Mouse (Mus musculus): ENCODE measurements around the gene Mctp2. TPM values are rescaled to one million over a fixed set of nuclear protein-coding genes. Genes with fewer than 3 reads are reported as not detected.
"Not testable (repeated sequence)": the region's sequence is repeated elsewhere in the genome, so short reads cannot be mapped to it uniquely, and the experiment has no call there.

Gene Mctp2
- polyA plus RNA-seq, 1 experiment, result 0.64 TPM

DNA sequence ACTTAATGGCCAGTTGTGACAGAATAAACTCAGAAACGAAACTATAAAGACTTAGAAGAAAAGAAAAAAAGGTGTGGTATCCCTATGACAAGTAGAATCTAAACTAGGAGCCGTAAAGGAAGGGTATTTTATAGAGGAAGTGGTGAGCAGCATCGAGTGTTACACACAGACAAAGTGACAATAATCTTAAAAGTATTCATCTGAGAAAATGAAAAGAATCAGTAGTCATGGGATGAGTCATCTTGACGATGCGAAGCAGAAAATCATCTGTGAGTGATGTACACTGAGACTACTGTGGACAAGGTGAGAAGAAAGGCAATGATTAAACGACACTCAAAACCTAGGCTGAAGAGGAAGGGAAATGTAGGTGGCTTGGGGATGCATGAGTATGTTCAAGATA is 36.4 kb downstream of the Mctp2 start:
- no peaks in the 10 kb centered on the region for H3K27me3 ChIP-seq (ENCODE audit: control insufficient read depth, insufficient read depth, low read length)
- no peaks in the 10 kb centered on the region for H3K4me1 ChIP-seq (ENCODE audit: control insufficient read depth, insufficient read depth, low read length)
- 80% methylated on average over 6 of the region's 6 CpGs for WGBS
- TF ChIP-seq CTCF (IDR thresholded peaks at IDR 0.05; ENCODE audit: borderline replicate concordance, insufficient read depth, low read depth, low read length) (no peak), POLR2A (IDR thresholded peaks at IDR 0.05; ENCODE audit: borderline replicate concordance, insufficient read depth, low read length) (no peak)
- H3K4me3 ChIP-seq (replicated peaks; ENCODE audit: insufficient read depth, low read depth, low read length), result no peak overlapping the region
- no peak overlapping the region for H3K27ac ChIP-seq (ENCODE audit: insufficient read depth, low read length)
- DNase-seq, result no peak

DNA sequence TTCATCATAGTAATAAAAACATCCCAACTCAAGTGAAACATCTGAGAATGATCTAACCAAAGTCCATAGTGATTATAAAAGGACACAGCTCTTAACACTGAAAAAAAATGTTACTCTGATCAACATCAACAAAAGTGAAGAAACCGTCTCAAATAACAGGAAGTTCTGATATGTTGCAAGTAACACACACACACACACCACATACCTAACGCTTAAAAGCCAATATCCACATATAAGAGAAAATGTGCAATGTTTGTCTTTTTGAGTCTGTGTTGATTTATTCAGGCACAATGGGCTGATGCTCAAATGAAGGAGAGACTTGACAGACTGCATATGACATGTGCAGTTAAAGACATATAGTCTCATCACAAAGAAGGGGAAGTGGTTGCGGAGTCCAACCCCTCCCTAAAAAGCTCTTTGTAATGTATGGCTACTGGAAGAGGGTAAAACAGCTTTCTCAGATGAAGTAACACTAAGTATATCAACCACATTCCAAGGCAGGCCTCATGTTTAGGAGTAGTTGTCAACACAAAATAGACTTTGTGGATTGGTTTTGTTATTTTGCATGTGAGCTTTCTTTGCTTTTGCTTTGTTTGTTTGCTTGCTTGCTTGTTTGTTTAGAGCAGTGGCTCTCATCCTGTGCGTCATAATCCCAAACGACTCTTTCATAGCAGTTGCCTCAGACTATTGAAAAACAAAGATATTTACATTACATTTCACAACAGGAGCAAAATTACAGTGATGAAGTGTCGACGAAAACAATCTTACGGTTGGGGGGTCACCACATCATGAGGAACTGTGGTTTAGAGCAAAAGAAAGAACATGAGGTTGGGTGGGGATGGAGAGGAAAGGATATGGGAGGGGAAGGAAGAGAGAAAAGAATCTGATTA is 45.4 kb downstream of the Mctp2 start:
- no peaks in the 10 kb centered on the region for H3K27me3 ChIP-seq (ENCODE audit: control insufficient read depth, insufficient read depth, low read length)
- no peaks in the 10 kb centered on the region for H3K4me1 ChIP-seq (ENCODE audit: control insufficient read depth, insufficient read depth, low read length)
- no peak overlapping the region for H3K27ac ChIP-seq (ENCODE audit: insufficient read depth, low read length)
- TF ChIP-seq CTCF (IDR thresholded peaks at IDR 0.05; ENCODE audit: borderline replicate concordance, insufficient read depth, low read depth, low read length) (no peak), POLR2A (IDR thresholded peaks at IDR 0.05; ENCODE audit: borderline replicate concordance, insufficient read depth, low read length) (no peak)
- no peak overlapping the region for H3K4me3 ChIP-seq (replicated peaks; ENCODE audit: insufficient read depth, low read depth, low read length)
- 94% methylated on average over 8 of the region's 8 CpGs for WGBS
- DNase-seq, result no peak

DNA sequence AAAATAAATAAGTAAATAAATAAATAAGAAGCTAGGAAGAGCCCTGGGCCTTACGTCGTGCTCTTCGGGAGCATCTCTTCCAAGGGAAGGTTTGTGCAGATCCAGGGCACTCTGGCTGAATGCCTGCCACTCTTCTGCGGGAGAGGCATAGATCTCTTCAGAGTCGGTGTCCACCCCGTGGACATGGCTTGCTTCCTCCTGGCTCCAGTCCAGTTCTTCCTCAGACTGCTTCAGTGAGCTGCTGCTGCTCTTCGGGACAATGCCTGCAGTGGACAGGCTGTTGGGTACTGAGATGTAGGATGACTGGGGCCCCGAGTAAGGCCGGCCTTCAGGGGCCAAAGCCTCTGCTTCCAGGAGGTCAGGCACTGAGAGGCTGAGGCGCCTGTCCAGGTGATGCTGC is 47.4 kb downstream of the Mctp2 start:
- TF ChIP-seq CTCF (IDR thresholded peaks at IDR 0.05; ENCODE audit: borderline replicate concordance, insufficient read depth, low read depth, low read length), result no peak
- no peak for TF ChIP-seq POLR2A (IDR thresholded peaks at IDR 0.05; ENCODE audit: borderline replicate concordance, insufficient read depth, low read length)
- peak; percentile 25 to 60 for DNase-seq
- Histone ChIP-seq H3K4me1 (ENCODE audit: control insufficient read depth, insufficient read depth, low read length) (no peaks in the 10 kb centered on the region), H3K27me3 (ENCODE audit: control insufficient read depth, insufficient read depth, low read length) (no peaks in the 10 kb centered on the region), H3K4me3 (replicated peaks; ENCODE audit: insufficient read depth, low read depth, low read length) (no peak overlapping the region), H3K27ac (ENCODE audit: insufficient read depth, low read length) (no peak overlapping the region)
- WGBS, result 14% methylated on average over 10 of the region's 10 CpGs

DNA sequence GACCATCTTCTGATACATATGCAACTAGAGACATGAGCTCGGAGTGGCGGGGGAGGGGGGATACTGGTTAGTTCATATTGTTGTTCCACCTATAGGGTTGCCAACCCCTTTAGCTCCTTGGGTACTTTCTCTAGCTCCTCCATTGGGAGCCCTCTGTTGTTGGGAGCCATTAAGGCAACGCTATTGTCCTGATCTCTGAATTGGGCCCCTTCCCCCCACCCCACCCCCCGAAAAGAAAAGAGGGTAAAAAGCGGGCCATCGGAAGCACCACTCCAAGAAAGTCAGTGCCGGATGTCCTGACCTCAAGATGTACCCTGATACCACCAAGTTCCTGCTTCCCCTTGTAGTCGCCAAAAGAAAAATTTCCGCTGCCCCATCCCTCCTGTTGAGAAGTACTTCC is 56.1 kb downstream of the Mctp2 start:
- H3K27ac ChIP-seq (ENCODE audit: insufficient read depth, low read length), result not testable (repeated sequence)
- 96% methylated on average over 9 of the region's 9 CpGs for WGBS

DNA sequence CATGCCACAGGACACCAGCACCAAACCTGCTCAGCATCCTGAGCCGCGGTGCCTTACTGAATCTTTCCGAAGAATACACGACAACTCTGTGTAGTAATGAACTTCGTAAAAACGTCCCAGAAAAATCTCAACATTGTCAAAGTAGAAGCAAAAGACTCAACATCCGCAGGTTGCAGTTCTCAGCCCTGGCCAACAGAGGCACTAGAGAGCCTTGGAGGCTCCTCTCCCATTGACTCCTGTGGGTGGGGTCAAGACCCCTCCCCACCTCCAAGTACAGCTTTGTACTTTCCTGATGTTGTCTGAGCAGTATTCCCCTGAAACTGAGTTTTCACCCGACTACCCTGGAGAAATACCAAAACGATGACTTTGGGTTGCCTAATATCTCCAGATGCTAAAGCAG is 65.1 kb downstream of the Mctp2 start:
- TF ChIP-seq CTCF (IDR thresholded peaks at IDR 0.05; ENCODE audit: borderline replicate concordance, insufficient read depth, low read depth, low read length) (no peak), POLR2A (IDR thresholded peaks at IDR 0.05; ENCODE audit: borderline replicate concordance, insufficient read depth, low read length) (no peak)
- no peak for DNase-seq
- no peaks in the 10 kb centered on the region for H3K4me1 ChIP-seq (ENCODE audit: control insufficient read depth, insufficient read depth, low read length)
- no peaks in the 10 kb centered on the region for H3K27me3 ChIP-seq (ENCODE audit: control insufficient read depth, insufficient read depth, low read length)
- no peak overlapping the region for H3K4me3 ChIP-seq (replicated peaks; ENCODE audit: insufficient read depth, low read depth, low read length)
- 96% methylated on average over 9 of the region's 9 CpGs for WGBS
- H3K27ac ChIP-seq (ENCODE audit: insufficient read depth, low read length), result no peak overlapping the region

More for the DNA sequence above, 56.1 kb downstream of the Mctp2 start:
- not testable (repeated sequence) for H3K27me3 ChIP-seq (ENCODE audit: control insufficient read depth, insufficient read depth, low read length); DNase-seq; H3K4me1 ChIP-seq (ENCODE audit: control insufficient read depth, insufficient read depth, low read length); H3K4me3 ChIP-seq (replicated peaks; ENCODE audit: insufficient read depth, low read depth, low read length)

DNA sequence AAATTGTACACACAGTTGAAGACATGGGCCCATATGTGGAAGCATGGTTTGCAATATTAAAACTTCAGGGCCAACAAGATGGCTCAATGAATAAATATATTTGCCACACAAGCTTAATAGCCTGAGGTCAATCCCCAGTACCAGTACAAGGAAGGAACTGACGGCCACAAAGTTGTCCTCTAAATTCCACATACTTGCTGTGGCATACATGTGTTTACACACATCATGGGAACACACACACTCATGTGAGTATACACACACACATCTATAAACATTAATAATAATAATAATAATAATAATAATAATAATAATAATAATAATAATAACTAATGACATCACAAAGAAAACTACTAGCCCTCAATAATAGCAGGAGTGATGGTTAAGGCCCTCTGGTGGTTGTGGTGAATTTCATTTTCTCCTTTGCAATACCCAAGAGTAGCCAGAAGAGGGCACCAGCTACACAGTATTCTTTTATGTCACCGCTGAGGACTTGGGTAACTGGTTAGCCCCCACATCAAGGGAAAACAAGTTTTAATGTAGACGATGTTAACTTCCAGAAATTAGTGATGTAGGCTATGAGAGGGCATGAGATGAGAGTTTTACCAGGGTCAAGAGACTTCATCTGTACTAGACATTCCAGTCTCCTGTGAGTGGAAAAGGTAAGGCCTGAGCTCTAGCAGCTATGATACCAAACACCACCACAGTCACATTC is 66.5 kb downstream of the Mctp2 start:
- H3K27me3 ChIP-seq (ENCODE audit: control insufficient read depth, insufficient read depth, low read length), result no peaks in the 10 kb centered on the region
- H3K4me1 ChIP-seq (ENCODE audit: control insufficient read depth, insufficient read depth, low read length), result no peaks in the 10 kb centered on the region
- DNase-seq, result peak in 1 of 2 experiments; percentile 21
- H3K4me3 ChIP-seq (replicated peaks; ENCODE audit: insufficient read depth, low read depth, low read length), result no peak overlapping the region
- no peak overlapping the region for H3K27ac ChIP-seq (ENCODE audit: insufficient read depth, low read length)
- WGBS, result 29% methylated on average over 3 of the region's 3 CpGs
- TF ChIP-seq POLR2A (IDR thresholded peaks at IDR 0.05; ENCODE audit: borderline replicate concordance, insufficient read depth, low read length) (no peak), CTCF (IDR thresholded peaks at IDR 0.05; ENCODE audit: borderline replicate concordance, insufficient read depth, low read depth, low read length) (peak; percentile 50; the same call in 1 of the 2 replicates)

DNA sequence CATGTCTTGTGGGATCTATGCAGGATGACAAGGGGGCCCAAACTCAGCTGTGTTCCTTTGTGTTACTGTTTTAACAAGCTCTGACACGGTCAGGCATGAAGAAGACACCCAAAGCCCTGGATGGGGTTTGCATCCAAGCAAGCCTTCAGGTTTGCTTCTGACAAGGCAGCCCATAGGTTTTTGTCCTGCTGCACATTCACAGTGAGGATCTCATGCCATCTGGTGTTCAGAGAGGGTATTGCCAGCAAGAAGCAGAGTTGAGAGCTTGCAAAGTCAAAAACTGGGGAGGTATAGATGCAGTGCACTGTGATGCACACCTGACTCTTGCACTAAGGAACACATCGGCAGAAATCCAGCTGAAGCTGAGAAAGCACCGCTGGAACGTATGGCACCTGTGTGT is 67.8 kb downstream of the Mctp2 start:
- H3K4me3 ChIP-seq (replicated peaks; ENCODE audit: insufficient read depth, low read depth, low read length), result no peak overlapping the region
- TF ChIP-seq POLR2A (IDR thresholded peaks at IDR 0.05; ENCODE audit: borderline replicate concordance, insufficient read depth, low read length) (no peak), CTCF (IDR thresholded peaks at IDR 0.05; ENCODE audit: borderline replicate concordance, insufficient read depth, low read depth, low read length) (peak; percentile 66; the same call in 1 of the 2 replicates)
- no peaks in the 10 kb centered on the region for H3K4me1 ChIP-seq (ENCODE audit: control insufficient read depth, insufficient read depth, low read length)
- H3K27ac ChIP-seq (ENCODE audit: insufficient read depth, low read length), result no peak overlapping the region
- no peaks in the 10 kb centered on the region for H3K27me3 ChIP-seq (ENCODE audit: control insufficient read depth, insufficient read depth, low read length)
- 47% methylated on average over 4 of the region's 4 CpGs for WGBS
- DNase-seq, result peak; percentile 15 to 34
